Mouse (Mus musculus) gastrocnemius, adult 8-10 months (tissue): ENCODE measurements around the gene Lcn6. TPM values are rescaled to one million over a fixed set of nuclear protein-coding genes. Genes with fewer than 3 reads are reported as not detected.
"Not testable (repeated sequence)": the region's sequence is repeated elsewhere in the genome, so short reads cannot be mapped to it uniquely, and the experiment has no call there.

Source experiments
- DNase-seq, 2 experiments: peaks; one replicate each; pipeline ENCODE4 v3.0.0; 2022; ENCODE audit warnings: low spot score in 2 of 2
- total RNA-seq, 4 experiments: library from RNA; stranded (reverse); gene quantifications; 2 replicates each; pipeline ENCODE4 v1.2.4; 2022

The Lcn6 gene
- total RNA-seq, 4 experiments from 2014 or later, result not detected

DNA sequence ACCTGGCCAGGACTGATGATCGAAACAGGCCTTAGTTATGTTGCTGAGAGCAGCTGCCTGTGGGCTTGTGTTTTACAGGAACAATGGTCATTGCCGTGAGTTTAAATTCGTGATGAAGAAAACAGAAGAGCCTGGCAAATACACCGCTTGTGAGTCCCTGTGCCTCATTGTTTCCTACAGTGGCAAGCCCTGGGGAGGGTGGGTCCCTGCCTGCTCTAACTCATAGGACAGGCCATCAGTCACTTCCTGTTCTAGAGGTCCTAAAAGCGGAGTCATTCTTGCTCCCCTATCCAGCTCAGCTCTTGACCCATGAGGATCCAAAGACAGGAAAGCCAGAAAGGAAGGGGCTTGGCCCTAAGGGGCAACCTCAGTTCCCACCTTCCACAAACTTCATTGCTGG lies 24.4 kb downstream of the Lcn6 start:
- no peak for DNase-seq

DNA sequence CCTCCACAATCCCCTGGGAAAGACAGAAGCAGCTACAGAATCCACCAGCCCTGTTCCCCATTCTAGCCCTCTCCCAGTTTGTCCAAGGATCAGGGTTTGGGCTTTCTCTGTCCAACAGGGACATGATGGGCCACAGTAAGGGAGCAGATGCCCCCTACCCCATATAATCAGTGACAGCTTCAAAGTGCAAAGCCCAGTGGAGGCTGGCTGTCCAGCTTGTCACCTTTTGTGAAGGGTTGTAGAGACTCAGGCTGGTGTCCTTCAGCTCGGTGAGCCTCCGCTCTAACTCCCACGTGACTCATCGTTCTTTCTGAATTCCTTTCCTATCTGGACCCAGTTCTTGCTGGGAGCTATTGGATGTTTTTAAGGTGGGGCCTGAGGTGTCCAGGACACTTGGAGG lies 27.1 kb downstream of the Lcn6 start:
- DNase-seq, result no peak

DNA sequence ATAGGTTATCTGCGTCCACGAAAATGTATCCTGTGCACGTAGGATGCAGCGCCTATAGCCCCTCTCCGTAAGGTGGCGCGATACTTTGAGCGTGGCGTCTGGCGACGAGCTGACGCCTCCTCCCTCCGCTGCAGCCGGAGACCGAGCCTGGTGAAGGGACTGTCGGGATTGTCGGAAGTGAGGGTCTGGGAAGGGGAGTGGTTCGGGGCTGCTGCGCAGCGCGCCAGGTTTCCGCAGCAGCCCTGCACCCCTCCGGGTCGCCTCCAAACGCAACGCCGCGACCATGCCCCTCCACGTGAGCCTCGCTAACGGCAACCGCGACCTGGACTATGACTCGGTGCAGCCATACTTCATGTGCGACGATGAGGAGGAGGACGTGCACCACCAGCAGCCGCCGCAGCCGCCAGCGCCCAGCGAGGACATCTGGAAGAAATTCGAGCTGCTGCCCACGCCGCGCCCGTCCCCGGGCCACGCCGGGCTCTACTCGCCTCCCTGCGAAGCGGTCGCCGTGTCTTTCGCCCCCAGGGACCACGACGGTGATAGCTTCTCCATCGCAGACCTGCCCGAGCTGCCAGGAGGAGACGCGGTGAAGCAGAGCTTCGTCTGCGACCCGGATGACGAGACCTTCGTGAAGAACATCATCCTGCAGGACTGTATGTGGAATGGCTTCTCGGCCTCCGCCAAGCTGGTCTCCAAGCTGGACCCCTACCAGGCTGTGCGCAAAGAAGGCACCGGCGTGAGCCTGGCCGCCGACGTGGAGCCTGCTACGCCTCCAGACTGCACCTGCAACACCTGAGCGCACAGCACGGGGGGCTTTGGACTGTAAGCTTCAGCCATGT lies 30.3 kb downstream of the Lcn6 start, which contains the start of gene Bmyc:
Gene Bmyc (plus strand): TSS at position 97 of the 839 bp plus-strand sequence.
- peak; percentile 34 to 48 for DNase-seq

DNA sequence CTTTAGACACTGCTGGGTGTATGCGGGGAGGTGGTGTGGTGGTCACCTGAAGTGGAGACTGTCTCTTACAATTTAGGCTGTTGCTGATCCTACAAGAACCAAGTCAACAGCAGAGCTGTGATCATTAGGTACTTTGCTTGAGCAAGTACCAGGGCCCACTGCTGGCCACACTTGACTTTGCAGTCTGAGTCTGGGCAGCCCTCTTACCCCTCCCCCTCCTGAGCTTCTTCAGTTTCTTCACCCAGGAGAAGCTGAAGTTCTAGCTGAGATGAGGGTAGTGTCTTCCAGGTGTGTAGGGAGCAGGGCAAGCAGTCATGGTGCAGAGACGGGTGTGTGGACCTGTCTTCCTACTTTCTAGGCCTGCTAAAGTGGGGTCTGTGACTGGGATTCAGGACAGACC lies 31.5 kb downstream of the Lcn6 start:
- DNase-seq, result peak; percentile 22 to 42

DNA sequence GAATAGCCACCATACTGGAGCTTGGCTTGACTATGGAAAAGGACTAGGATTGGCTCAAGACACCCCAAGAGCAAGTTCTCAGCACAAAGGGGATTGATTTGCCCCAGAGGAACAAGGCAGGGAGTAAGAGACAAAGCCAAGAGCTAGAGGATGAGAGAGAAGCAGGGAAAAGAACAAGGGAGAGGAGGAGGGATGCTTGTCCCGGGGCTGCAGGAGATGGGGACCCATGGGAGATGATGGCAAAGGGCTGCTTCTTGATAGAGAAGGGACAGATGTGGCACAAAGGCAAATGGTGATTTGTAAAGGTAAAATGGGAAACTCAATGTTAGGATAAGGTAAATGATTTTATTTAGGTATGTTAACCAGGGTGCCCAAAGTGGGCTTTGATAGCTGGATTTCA lies 32.5 kb downstream of the Lcn6 start:
- not testable (repeated sequence) for DNase-seq

DNA sequence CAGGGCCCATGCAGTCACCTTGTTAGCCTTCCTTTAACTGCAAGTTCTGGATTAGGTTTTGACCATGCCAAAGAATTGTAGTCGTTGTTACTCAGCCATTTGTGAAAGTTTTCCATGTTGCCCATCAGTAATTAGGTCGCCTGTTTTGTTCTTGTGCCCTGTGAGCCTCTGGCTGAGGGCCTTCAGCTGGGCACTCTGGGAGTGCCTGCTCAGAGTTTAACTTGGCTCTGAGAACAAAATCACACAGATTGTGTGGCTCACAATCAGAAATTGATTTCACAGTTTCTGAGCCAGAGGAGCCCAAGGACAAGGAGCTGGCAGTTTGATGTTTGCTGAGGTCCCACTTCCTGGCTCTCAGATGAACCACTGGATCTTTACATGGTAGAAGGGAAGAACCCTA lies 33.2 kb downstream of the Lcn6 start:
- not testable (repeated sequence) for DNase-seq

DNA sequence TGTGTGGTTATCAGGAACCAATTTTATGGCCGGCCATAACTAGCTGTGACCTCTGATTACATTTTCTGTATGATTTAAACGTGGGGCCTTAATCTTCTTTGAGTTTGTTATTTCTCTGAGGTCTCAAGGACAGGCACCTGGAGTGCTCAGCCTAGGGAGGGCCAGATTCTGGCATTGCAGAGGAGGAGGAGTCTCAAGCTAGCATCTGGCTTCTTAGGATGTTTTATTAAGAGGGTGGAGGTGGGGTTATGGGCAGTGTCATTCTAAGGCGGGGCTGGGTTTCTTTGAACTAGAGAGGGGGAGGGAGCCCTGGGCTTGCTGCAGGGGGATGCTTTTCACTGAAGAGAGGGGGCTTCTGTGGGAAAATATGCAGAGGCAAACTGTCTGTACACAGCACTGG lies 35.1 kb downstream of the Lcn6 start:
- DNase-seq, result not testable (repeated sequence)

DNA sequence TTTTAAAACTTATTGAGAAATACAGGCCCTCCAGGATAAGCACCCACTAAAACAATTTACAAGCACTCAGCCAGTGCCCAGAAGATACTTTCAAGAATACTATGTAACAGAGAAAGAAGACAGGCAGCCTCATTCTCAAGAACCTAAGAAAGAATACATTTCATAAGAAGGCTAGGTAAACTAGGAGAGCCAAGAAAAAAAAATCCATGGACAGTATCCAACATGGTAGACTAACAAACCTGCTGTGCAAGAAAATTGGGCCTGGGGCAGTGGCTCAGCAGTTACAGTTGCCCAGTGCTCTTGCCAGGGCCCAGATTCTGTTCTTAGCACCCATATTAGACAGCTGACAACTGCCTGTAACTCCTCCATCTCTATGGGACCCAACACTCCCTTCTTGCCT lies 40.6 kb downstream of the Lcn6 start:
- no peak for DNase-seq

Other genes with a start within 250 kb of the Lcn6 start
- gene Abca2, start 248.1 kb upstream of the Lcn6 start, total RNA-seq, result 10 to 100 TPM; 14.6 to 19.4 (median 16.0) TPM
- 1 to 10 TPM in 1 of 4 experiments, under 1 TPM in 2, not detected in 1; 0.64 to 1.1 (median 0.77) TPM for gene Clic3, start 219.9 kb upstream of the Lcn6 start, total RNA-seq
- gene Paxx, start 215.7 kb upstream of the Lcn6 start, total RNA-seq, result 10 to 100 TPM; 11.2 to 15.0 (median 14.9) TPM
- gene Ptgds, start 206.7 kb upstream of the Lcn6 start, total RNA-seq, result not detected
- gene Lcn12, start 182.9 kb upstream of the Lcn6 start, total RNA-seq, result not detected
- 100 to 1,000 TPM in 1 of 4 experiments, 10 to 100 TPM in 3; 83.3 to 100 (median 89.7) TPM for gene Fbxw5, start 176.0 kb upstream of the Lcn6 start, total RNA-seq
- gene C8g, start 175.1 kb upstream of the Lcn6 start, total RNA-seq, result 1 to 10 TPM; 1.0 to 1.8 (median 1.6) TPM
- 10 to 100 TPM; 12.0 to 18.8 (median 15.2) TPM for gene Traf2, start 129.8 kb upstream of the Lcn6 start, total RNA-seq
- 100 to 1,000 TPM; 104 to 172 (median 141) TPM for gene Edf1, start 118.9 kb upstream of the Lcn6 start, total RNA-seq
- gene Mamdc4, start 101.9 kb upstream of the Lcn6 start, total RNA-seq, result under 1 TPM; 0.19 to 0.46 (median 0.33) TPM
- gene Phpt1, start 101.6 kb upstream of the Lcn6 start, total RNA-seq, result 10 to 100 TPM; 62.8 to 69.7 (median 65.5) TPM
- under 1 TPM; 0.13 to 0.20 (median 0.16) TPM for gene Ajm1, start 95.0 kb upstream of the Lcn6 start, total RNA-seq
- 10 to 100 TPM; 83.3 to 94.6 (median 89.3) TPM for gene Rabl6, start 68.3 kb upstream of the Lcn6 start, total RNA-seq
- gene Ccdc183, start 59.1 kb upstream of the Lcn6 start, total RNA-seq, result not detected
- 10 to 100 TPM; 14.9 to 22.8 (median 17.3) TPM for gene Tmem141, start 54.8 kb upstream of the Lcn6 start, total RNA-seq
- 1 to 10 TPM in 3 of 4 experiments, under 1 TPM in 1; 0.41 to 4.2 (median 1.9) TPM for gene Fcna, start 48.8 kb upstream of the Lcn6 start, total RNA-seq
- 1 to 10 TPM; 3.5 to 8.6 (median 5.2) TPM for gene Lcn8, start 23.7 kb upstream of the Lcn6 start, total RNA-seq
- not detected for gene Lcn5, start 18.8 kb upstream of the Lcn6 start, total RNA-seq
- gene Lcn10, start 5.9 kb downstream of the Lcn6 start, total RNA-seq, result not detected
- not detected for gene Obp2a, start 23.3 kb downstream of the Lcn6 start, total RNA-seq
- 10 to 100 TPM; 18.7 to 22.3 (median 20.6) TPM for gene Bmyc, start 30.0 kb downstream of the Lcn6 start, total RNA-seq
- not detected for gene Obp2b, start 60.2 kb downstream of the Lcn6 start, total RNA-seq
- not detected for gene Lcn3, start 88.8 kb downstream of the Lcn6 start, total RNA-seq
- gene Lcn11, start 100.2 kb downstream of the Lcn6 start, total RNA-seq, result not detected
- not detected for gene Gm13539, start 105.5 kb downstream of the Lcn6 start, total RNA-seq
- gene Glt6d1, start 139.1 kb downstream of the Lcn6 start, total RNA-seq, result not detected
- gene Lcn9, start 146.4 kb downstream of the Lcn6 start, total RNA-seq, result not detected
- gene Sohlh1, start 170.5 kb downstream of the Lcn6 start, total RNA-seq, result not detected
- under 1 TPM in 3 of 4 experiments, not detected in 1; 0.10 to 0.31 (median 0.24) TPM for gene Kcnt1, start 186.9 kb downstream of the Lcn6 start, total RNA-seq